Mouse (Mus musculus) forebrain, embryonic 14.5 days (tissue): ENCODE results near the gene Lrrc36. TPM values are rescaled to one million over a fixed set of nuclear protein-coding genes. Genes with fewer than 3 reads are reported as not detected.

Source experiments
- ATAC-seq: fragments of 200-750 bp; cut with Nextera tagmentation; 2 replicates; pipeline ENCODE4 v1.8.0; 2017; ENCODE audit warnings: mild to moderate bottlenecking, moderate library complexity
- DNase-seq: peaks from one replicate; pipeline ENCODE4 v3.0.0-alpha.2; 2015; ENCODE audit warnings: low spot score
- H3K27ac ChIP-seq: fragments of 300-500 bp; sonication (generic); 2 replicates; pipeline ENCODE4 v1.5.1; 2014; ENCODE audit warnings: low read depth, mild to moderate bottlenecking, control low read depth, low read length, moderate library complexity
- H3K27me3 ChIP-seq: fragments of 300-500 bp; sonication (generic); replicated peaks from 2 replicates; pipeline ENCODE4 v1.6.1; 2014; ENCODE audit warnings: low read length, control low read depth, mixed read lengths; ENCODE audit not compliant: control insufficient read depth, insufficient read depth
- H3K36me3 ChIP-seq: fragments of 300-500 bp; sonication (generic); 2 replicates; pipeline ENCODE4 v1.6.1; 2014; ENCODE audit warnings: low read length, control low read depth; ENCODE audit not compliant: control insufficient read depth, insufficient read depth
- H3K4me1 ChIP-seq: fragments of 300-500 bp; sonication (generic); 2 replicates; pipeline ENCODE4 v1.6.1; 2014; ENCODE audit warnings: antibody characterized with exemption, low read length, control low read depth; ENCODE audit not compliant: control insufficient read depth, insufficient read depth
- H3K4me2 ChIP-seq: fragments of 300-500 bp; sonication (generic); 2 replicates; pipeline ENCODE4 v1.6.1; 2014; ENCODE audit warnings: mild to moderate bottlenecking, control low read depth, low read length
- H3K4me3 ChIP-seq: fragments of 300-500 bp; sonication (generic); 2 replicates; pipeline ENCODE4 v1.5.1; 2014; ENCODE audit warnings: low read depth, low read length, control low read depth
- H3K9ac ChIP-seq: fragments of 300-500 bp; sonication (generic); 2 replicates; pipeline ENCODE4 v1.6.1; 2014; ENCODE audit warnings: mild to moderate bottlenecking, low read length, control low read depth, moderate library complexity
- H3K9me3 ChIP-seq: fragments of 300-500 bp; sonication (generic); replicated peaks from 2 replicates; pipeline ENCODE4 v1.6.1; 2016; ENCODE audit warnings: low read length, control low read depth, mixed read lengths; ENCODE audit not compliant: control insufficient read depth
- WGBS: fragments of 180-500 bp; shearing (Covaris S2); extraction: QIAGEN DNeasy Blood & Tissue Kit; methylation state at CpG from one replicate; pipeline ENCODE4 v1.1.7; 2014; 5-methylcytosine and 5-hydroxymethylcytosine counted together
- polyA plus RNA-seq: library from polyadenylated mRNA; unstranded; fragments of >200 nt; fragmentation: Nextera tagmentation; extraction: Ambion mirVana; gene quantifications from 2 replicates; pipeline ENCODE4 v1.2.1, GENCODE M21; 2014

The Lrrc36 gene
- polyA plus RNA-seq, 1 experiment from 2014 or later = 0.43 TPM

DNA sequence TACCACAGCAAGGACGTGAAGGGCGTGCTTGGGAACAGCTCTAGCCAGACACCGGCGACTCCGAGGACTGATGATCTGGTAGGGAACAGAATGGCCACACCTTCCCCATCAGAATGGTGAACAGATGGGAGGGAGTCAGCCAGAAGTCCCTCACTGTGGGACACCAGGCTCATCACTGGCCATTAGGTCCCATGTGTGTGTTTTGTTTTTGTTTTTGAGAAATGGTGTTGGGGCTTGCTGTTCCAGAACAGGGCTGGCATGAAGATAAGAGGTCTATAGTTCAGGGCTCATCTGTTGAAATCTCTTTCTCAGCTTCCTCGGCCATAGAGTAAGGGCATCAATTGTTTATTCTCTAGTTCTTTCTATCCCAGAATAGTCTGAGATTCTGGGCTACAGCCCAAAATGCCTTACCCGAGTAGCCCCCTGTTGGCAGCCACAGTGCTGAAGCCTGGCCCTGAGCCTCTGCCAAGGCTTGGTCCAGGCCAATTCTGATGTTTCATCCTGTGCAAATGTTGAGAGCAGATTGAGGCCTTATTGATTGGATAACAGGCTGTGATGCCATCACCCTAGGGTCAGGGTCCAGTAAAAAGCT is 53.4 kb downstream of the Lrrc36 start:
- DNase-seq (peak; percentile 87), ATAC-seq (no peak; the same call in 1 of the 2 replicates)
- peaks cover 21% of the 10 kb centered on the region for H3K4me1 ChIP-seq
- H3K9ac ChIP-seq = no peak overlapping the region
- H3K4me3 ChIP-seq = no peak overlapping the region
- no peaks in the 10 kb centered on the region for H3K9me3 ChIP-seq
- no peaks in the 10 kb centered on the region for H3K36me3 ChIP-seq
- 70% methylated on average over 7 of the region's 7 CpGs for WGBS
- H3K27me3 ChIP-seq = no peaks in the 10 kb centered on the region
- peak overlapping the region; percentile 31; the same call in 1 of the 2 replicates for H3K27ac ChIP-seq
- no peak overlapping the region for H3K4me2 ChIP-seq

DNA sequence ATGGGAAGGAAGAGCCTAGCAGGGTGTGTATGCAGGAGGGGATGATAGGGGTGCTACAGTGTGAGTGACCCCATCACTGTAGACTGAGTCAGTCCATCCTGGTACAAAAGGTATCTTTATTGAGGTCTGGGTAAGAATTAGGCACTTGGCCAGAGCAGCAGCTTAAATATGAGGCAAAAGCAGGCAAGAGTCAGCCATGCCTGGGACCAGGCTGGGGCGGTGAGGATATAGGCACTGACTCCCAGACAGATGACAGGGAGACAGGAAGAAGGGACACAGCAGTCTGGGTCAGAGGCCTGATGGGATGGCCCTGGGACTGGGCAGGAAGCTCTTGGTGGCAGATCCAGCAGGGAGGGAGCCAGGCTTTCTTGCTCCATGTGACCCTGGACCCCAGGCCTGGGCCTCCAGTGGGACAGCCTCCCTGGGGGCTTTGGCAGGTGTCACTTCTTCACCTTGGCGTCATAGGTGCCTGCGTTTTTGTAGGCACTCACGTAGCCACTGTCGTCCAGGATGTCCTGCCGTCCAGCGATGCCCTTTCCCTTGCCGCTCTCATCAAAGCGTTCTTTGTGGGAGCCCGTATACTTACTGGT is 54.1 kb downstream of the Lrrc36 start:
- Histone ChIP-seq H3K4me1 (peaks cover 21% of the 10 kb centered on the region), H3K36me3 (no peaks in the 10 kb centered on the region), H3K9ac (no peak overlapping the region), H3K4me3 (no peak overlapping the region), H3K4me2 (no peak overlapping the region), H3K27me3 (0 out of 2 replicates have a peak, but pooled peaks cover 2% of the 10 kb centered on the region), H3K27ac (peak overlapping the region; percentile 31; the same call in 1 of the 2 replicates), H3K9me3 (no peaks in the 10 kb centered on the region)
- DNase-seq (no peak), ATAC-seq (no peak)
- 90% methylated on average over 10 of the region's 10 CpGs for WGBS

DNA sequence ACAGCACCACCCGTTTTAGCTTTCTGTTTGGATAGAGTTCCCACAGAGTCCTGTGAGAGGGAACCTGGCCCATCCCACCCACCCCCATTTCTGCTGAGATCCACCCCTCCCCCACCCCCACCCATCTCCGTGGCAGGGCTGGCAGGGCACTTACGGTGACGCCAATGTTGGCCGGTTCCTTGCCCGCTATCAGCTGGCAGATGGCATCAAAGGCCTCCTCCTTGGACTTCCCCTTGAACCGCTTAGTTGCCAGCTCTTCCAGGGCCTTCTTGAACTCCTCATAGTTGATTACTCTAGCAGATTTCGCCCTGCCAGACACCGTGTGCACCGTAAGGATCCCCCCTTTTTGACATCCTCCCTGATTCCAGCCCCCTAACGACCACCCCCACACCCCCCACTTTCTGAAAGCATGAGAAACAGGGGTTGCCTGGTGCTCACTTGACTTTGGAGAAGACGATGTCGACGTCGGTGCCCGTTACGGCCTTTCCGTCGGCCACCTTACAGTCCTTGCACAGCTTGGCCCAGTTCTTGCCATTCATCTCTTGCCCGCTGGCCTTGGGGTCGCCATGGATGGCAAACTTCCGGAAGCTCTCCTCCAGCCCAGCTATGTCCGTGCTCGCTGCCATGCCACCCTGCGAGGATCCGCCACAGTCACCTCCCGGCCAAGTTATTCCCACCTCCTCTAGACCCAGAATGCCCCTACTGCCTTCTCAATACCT is 54.8 kb downstream of the Lrrc36 start:
- H3K4me1 ChIP-seq = peaks cover 21% of the 10 kb centered on the region
- ATAC-seq = no peak
- no peak overlapping the region for H3K9ac ChIP-seq
- no peak for DNase-seq
- H3K9me3 ChIP-seq = no peaks in the 10 kb centered on the region
- H3K4me3 ChIP-seq = no peak overlapping the region
- no peaks in the 10 kb centered on the region for H3K36me3 ChIP-seq
- H3K27ac ChIP-seq = 0 out of 2 replicates have a peak overlapping the region, but pooled peaks have one; percentile 31
- no peak overlapping the region for H3K4me2 ChIP-seq
- WGBS = 93% methylated on average over 27 of the region's 27 CpGs
- 0 out of 2 replicates have a peak, but pooled peaks cover 4% of the 10 kb centered on the region for H3K27me3 ChIP-seq

DNA sequence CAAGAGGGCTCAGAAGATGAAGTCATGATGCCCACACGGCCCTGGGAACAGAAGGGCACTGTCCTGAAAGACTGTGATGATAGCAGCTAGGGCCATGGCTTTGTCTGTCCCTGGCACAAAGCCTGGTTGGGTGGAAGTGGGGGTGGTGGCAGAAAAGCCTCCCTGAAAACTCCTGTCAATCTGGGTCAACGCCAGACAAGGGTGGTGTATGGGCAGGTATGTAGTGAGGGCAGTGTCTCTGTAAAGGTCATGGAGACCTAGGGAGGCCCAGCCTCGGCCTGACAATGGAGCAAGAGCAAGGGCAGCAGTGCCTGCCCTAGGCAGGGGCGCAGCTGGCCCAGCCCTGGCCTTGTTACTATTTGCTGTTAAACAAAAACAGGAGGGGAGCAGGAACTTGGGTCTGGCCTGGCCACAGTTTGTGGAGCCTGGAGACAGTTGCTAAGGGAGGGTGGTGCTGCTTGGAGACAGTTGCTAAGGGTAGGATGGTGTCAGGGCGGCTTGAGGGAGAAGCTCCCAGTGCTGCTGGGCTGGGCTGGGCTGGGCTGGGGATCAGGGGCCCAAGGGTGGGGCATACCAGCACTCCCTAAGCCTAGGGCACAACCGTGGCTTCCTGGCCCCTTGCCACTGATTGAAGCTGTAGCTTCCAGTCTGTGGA is 55.8 kb downstream of the Lrrc36 start:
- Histone ChIP-seq H3K27me3 (0 out of 2 replicates have a peak, but pooled peaks cover 4% of the 10 kb centered on the region), H3K4me3 (no peak overlapping the region), H3K4me1 (peaks cover 26% of the 10 kb centered on the region), H3K4me2 (peak overlapping the region; percentile 59; the same call in 1 of the 2 replicates), H3K27ac (peak overlapping the region; percentile 27; the same call in 1 of the 2 replicates), H3K9ac (no peak overlapping the region), H3K36me3 (no peaks in the 10 kb centered on the region), H3K9me3 (no peaks in the 10 kb centered on the region)
- ATAC-seq = peak; percentile 22; the same call in 1 of the 2 replicates
- DNase-seq = peak; percentile 63
- 33% methylated on average over 6 of the region's 6 CpGs for WGBS

DNA sequence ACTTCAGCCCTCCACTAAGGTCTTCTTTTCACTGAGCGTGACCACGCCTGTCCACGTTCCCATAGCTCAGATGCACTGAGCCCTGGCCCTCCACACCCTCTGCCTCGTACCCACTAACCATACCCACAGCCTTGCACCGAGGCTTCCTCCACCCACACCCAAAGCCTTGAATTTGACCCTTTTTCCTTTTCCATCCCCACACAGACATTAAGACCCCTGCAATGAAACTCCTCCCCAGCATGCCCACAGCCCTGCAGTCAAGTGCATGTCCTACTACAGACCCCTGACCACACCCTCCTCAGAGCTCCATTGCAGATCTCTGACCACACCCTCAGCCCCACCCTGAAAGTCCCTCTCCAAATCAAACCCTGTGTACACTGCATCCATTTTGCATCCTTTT is 56.4 kb downstream of the Lrrc36 start:
- peaks cover 30% of the 10 kb centered on the region for H3K4me1 ChIP-seq
- H3K9ac ChIP-seq = no peak overlapping the region
- H3K36me3 ChIP-seq = no peaks in the 10 kb centered on the region
- no peak overlapping the region for H3K4me3 ChIP-seq
- H3K27me3 ChIP-seq = 0 out of 2 replicates have a peak, but pooled peaks cover 4% of the 10 kb centered on the region
- ATAC-seq = no peak
- H3K9me3 ChIP-seq = no peaks in the 10 kb centered on the region
- 0 out of 2 replicates have a peak overlapping the region, but pooled peaks have one; percentile 27 for H3K27ac ChIP-seq
- WGBS = 91% methylated on average over 5 of the region's 5 CpGs
- H3K4me2 ChIP-seq = peak overlapping the region; percentile 59
- DNase-seq = no peak

DNA sequence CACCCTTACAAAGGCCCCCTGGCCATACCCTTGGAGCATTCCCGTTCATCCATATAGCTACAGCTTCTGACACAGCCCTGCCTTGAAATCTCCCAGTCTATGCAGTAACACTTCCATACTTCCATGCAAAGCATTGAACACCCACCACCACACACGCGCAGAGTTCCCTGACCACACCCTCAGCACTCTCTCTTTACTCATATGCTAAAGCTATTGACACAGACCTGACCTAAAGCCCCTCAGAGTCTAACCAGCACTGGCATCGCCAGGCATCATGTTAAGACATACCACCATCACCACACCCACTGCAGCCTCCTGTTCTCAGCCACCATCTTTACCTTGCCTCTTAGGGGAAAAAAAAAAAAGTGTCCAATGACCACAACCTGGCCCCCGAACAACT is 56.9 kb downstream of the Lrrc36 start:
- H3K9me3 ChIP-seq = no peaks in the 10 kb centered on the region
- H3K36me3 ChIP-seq = no peaks in the 10 kb centered on the region
- H3K4me3 ChIP-seq = peak overlapping the region; percentile 31; the same call in 1 of the 2 replicates
- no peak overlapping the region; the same call in 1 of the 2 replicates for H3K9ac ChIP-seq
- peak overlapping the region; percentile 59 for H3K4me2 ChIP-seq
- no peak for DNase-seq
- H3K27ac ChIP-seq = no peak overlapping the region
- WGBS = 81% methylated on average over 5 of the region's 5 CpGs
- 0 out of 2 replicates have a peak, but pooled peaks cover 4% of the 10 kb centered on the region for H3K27me3 ChIP-seq
- ATAC-seq = no peak
- peaks cover 30% of the 10 kb centered on the region for H3K4me1 ChIP-seq

DNA sequence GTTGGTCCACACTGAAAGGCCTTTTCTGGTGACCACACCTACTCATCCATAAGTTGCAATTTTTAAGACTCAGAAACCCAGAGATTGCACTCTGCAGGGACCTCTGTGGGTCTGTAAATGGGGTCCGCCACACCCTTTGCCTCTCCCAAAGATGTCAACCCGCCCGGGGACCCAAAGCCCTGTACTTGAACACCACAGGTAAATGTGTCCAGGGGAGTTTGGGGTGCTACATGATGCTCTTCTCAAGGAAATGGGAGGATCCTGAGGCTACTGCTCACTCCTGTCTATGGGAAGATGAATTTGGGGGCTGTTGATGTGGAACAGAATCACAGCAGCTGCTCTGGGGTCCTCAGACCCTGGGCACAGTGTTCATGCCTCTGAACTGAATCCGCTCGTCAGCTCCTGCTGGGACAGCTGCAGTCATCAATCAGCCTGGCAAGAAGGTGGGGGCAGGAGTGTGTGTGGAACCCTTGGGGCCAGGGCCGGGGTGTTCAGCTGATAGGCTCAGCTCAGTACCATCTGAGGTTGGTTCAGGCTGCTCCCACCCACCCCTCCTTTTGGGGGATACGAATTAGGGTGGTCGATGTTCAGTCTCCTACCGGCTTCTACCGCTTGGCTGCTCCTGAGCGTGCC is 57.4 kb downstream of the Lrrc36 start:
- H3K9me3 ChIP-seq = no peaks in the 10 kb centered on the region
- ATAC-seq (no peak; the same call in 1 of the 2 replicates), DNase-seq (no peak)
- peak overlapping the region; percentile 60 for H3K27ac ChIP-seq
- peak overlapping the region; percentile 59 for H3K4me2 ChIP-seq
- no peaks in the 10 kb centered on the region for H3K36me3 ChIP-seq
- H3K4me1 ChIP-seq = peaks cover 30% of the 10 kb centered on the region
- H3K9ac ChIP-seq = peak overlapping the region; percentile 61
- 0 out of 2 replicates have a peak, but pooled peaks cover 4% of the 10 kb centered on the region for H3K27me3 ChIP-seq
- H3K4me3 ChIP-seq = peak overlapping the region; percentile 31
- 21% methylated on average over 11 of the region's 11 CpGs for WGBS

DNA sequence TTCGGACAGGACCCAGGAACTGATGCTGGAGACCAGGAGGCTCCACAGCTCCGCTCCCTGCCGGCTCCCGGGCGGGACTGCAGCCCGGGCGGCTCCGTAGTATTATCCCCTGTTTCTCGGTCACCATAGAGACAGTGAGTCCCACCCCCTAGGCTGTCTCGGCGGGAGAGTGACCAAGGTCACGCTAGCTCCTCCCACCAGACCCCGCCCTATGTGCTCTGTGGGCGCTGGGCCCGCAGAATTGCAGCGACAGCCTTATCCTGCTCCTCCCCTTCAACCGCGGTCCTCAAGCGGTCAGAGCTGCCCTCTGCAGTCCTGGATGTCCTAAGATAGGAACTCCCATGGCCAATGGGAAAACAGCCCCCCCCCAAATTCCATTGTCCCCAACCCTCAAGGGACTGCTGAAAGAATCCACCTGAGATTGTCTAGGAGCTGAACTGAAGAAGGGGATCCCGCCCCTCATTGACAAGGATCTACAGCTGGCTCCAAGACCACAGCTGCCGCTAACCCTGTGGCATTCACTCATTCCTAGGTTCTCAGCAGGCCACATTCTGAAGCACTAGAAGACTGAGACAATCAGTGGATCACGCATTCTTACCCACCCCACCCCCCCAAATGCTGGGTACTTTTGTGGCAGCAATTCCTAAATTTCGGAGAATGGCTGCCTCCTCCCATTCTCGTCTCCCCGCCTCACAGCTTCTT is 58.1 kb downstream of the Lrrc36 start, which contains the start of gene Tppp3:
Tppp3 (minus strand) TSS at position 213 of the 702 bp plus-strand sequence.
- H3K27ac ChIP-seq = peak within 1 kb of the TSS; percentile 60
- 5% methylated on average over 25 of the region's 25 CpGs for WGBS
- peak within 1 kb of the TSS; percentile 31 for H3K4me3 ChIP-seq
- no peaks in the 10 kb centered on the region for H3K36me3 ChIP-seq
- peak within 1 kb of the TSS; percentile 61 for H3K9ac ChIP-seq
- ATAC-seq = peak; percentile 89
- H3K27me3 ChIP-seq = 0 out of 2 replicates have a peak, but pooled peaks cover 4% of the 10 kb centered on the region
- no peaks in the 10 kb centered on the region for H3K9me3 ChIP-seq
- peak within 1 kb of the TSS; percentile 59 for H3K4me2 ChIP-seq
- H3K4me1 ChIP-seq = peaks cover 30% of the 10 kb centered on the region
- DNase-seq = peak; percentile 90
